Mouse (Mus musculus) limb, embryonic 14.5 days (tissue): Measurements from ENCODE around the gene Cox6a1. TPM values are rescaled to one million over a fixed set of nuclear protein-coding genes. Genes with fewer than 3 reads are reported as not detected.
A peak's percentile ranks its signal among the peaks of the same experiment; 100 is the strongest.

Source experiments
- ATAC-seq: fragments of 200-750 bp; cut with Nextera tagmentation; 2 replicates; pipeline ENCODE4 v1.8.0; 2017; ENCODE audit warnings: low read depth, moderate number of reproducible peaks, moderate TSS enrichment; ENCODE audit not compliant: low FRiP score
- DNase-seq: peaks from one replicate; pipeline ENCODE4 v3.0.0-alpha.2; 2015; ENCODE audit warnings: low spot score
- H3K27ac ChIP-seq: fragments of 300-500 bp; sonication (generic); replicated peaks from 2 replicates; pipeline ENCODE4 v1.5.1; 2014; ENCODE audit warnings: low read depth, mild to moderate bottlenecking, low read length, moderate library complexity, mixed read lengths
- H3K27me3 ChIP-seq: fragments of 300-500 bp; sonication (generic); 2 replicates; pipeline ENCODE4 v1.6.1; 2014; ENCODE audit warnings: low read length, mixed read lengths; ENCODE audit not compliant: control insufficient read depth, insufficient read depth
- H3K36me3 ChIP-seq: fragments of 300-500 bp; sonication (generic); 2 replicates; pipeline ENCODE4 v1.6.1; 2014; ENCODE audit warnings: mild to moderate bottlenecking, low read length, moderate library complexity, mixed read lengths; ENCODE audit not compliant: control insufficient read depth, insufficient read depth
- H3K4me1 ChIP-seq: fragments of 300-500 bp; sonication (generic); 2 replicates; pipeline ENCODE4 v1.6.1; 2014; ENCODE audit warnings: antibody characterized with exemption, low read length, mixed read lengths; ENCODE audit not compliant: control insufficient read depth, insufficient read depth
- H3K4me2 ChIP-seq: fragments of 300-500 bp; sonication (generic); replicated peaks from 2 replicates; pipeline ENCODE4 v1.6.1; 2014; ENCODE audit warnings: low read depth, mild to moderate bottlenecking, low read length, moderate library complexity; ENCODE audit not compliant: severe bottlenecking
- H3K4me3 ChIP-seq: fragments of 300-500 bp; sonication (generic); replicated peaks from 2 replicates; pipeline ENCODE4 v1.5.1; 2014; ENCODE audit warnings: low read length
- H3K9ac ChIP-seq: fragments of 300-500 bp; sonication (generic); 2 replicates; pipeline ENCODE4 v1.6.1; 2014; ENCODE audit warnings: mild to moderate bottlenecking, low read depth, low read length, moderate library complexity; ENCODE audit not compliant: severe bottlenecking
- H3K9me3 ChIP-seq: fragments of 300-500 bp; sonication (generic); 2 replicates; pipeline ENCODE4 v1.6.1; 2016; ENCODE audit warnings: low read length; ENCODE audit not compliant: control insufficient read depth
- POLR2A ChIP-seq: fragments of 200-500 bp; IDR thresholded peaks from 2 replicates; pipeline ENCODE4 v1.8.0; 2012; ENCODE audit warnings: inconsistent platforms, mild to moderate bottlenecking, moderate library complexity, borderline replicate concordance; ENCODE audit not compliant: insufficient read depth, insufficient read length; ENCODE audit errors: extremely low read depth
- WGBS: fragments of 180-500 bp; shearing (Covaris S2); extraction: QIAGEN DNeasy Blood & Tissue Kit; methylation state at CpG from one replicate; pipeline ENCODE4 v1.1.7; 2014; 5-methylcytosine and 5-hydroxymethylcytosine counted together
- polyA plus RNA-seq, 2 experiments: library from polyadenylated mRNA; depleted of rRNA in 1 of 2; stranded (reverse) in 1 of 2; unstranded in 1 of 2; fragments of >200 nt; fragmentation: Nextera tagmentation in 1 of 2; extraction: Ambion mirVana in 1 of 2; gene quantifications; 2 replicates each; pipeline versions ENCODE4 v1.2.1 to v1.2.3; 2012 to 2014

Cox6a1 gene
- polyA plus RNA-seq (2012; rRNA removed) (902 and 1,086 TPM in 2 replicates), polyA plus RNA-seq (2014; fragmentation: Nextera tagmentation; extraction: Ambion mirVana) (766 and 836 TPM in 2 replicates)

GRCm38 (mm10) chr5:115348546-115349224 is at the start of gene Cox6a1:
Gene Cox6a1 (minus strand): TSS chr5:115348981.
- Histone ChIP-seq H3K4me1 (peaks cover 8% of the 10 kb centered on the region; the same call in 1 of the 2 replicates), H3K9ac (peak within 1 kb of the TSS; percentile 75), H3K4me3 (peak within 1 kb of the TSS; percentile 88), H3K4me2 (peak within 1 kb of the TSS; percentile 93), H3K9me3 (no peaks in the 10 kb centered on the region), H3K27ac (peak within 1 kb of the TSS; percentile 45; the same call in 1 of the 2 replicates), H3K27me3 (no peaks in the 10 kb centered on the region), H3K36me3 (peaks cover 26% of the 10 kb centered on the region)
- WGBS: under 1% methylated on average over 54 of the region's 74 CpGs
- DNase-seq (peak; percentile 99), ATAC-seq (peak; percentile 94)
- TF ChIP-seq POLR2A: peak; percentile 71; the same call in 1 of the 2 replicates

GRCm38 (mm10) chr5:115397839-115398780 is 49.3 kb upstream of the Cox6a1 start:
- Histone ChIP-seq H3K27ac (no peak overlapping the region), H3K9ac (peak overlapping the region; percentile 74), H3K4me1 (peaks cover 8% of the 10 kb centered on the region; the same call in 1 of the 2 replicates), H3K4me2 (peak overlapping the region; percentile 85), H3K4me3 (peak overlapping the region; percentile 36), H3K9me3 (no peaks in the 10 kb centered on the region), H3K27me3 (no peaks in the 10 kb centered on the region), H3K36me3 (no peaks in the 10 kb centered on the region)
- ATAC-seq (peak; percentile 56), DNase-seq (no peak)
- TF ChIP-seq POLR2A: 0 out of 2 replicates have a peak, but pooled peaks have one; percentile 52
- 3% methylated on average over 48 of the region's 48 CpGs for WGBS

DNA sequence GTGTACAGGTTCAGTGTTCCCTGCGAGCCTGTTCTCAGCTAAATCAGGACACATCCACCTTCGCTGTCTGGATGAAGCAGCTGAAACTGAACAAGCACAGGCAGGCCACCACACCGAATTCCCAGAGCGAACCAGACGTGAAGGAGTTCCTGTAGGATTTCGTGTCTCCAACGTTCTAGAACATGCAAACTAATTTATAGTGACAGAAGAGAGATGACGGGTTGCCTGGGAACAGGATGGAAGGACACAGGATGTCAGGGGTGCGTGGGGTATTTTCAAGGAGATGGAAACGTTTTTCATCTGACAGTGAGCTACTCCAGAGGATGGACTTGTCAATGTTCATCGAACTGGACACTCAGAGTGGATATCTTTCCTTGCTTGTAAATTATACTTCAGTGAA is 47.9 kb upstream of the Cox6a1 start:
- no peak for DNase-seq
- peaks cover 8% of the 10 kb centered on the region; the same call in 1 of the 2 replicates for H3K4me1 ChIP-seq
- no peak for ATAC-seq
- H3K36me3 ChIP-seq: no peaks in the 10 kb centered on the region
- WGBS: 59% methylated on average over 11 of the region's 11 CpGs
- no peak overlapping the region for H3K9ac ChIP-seq
- H3K9me3 ChIP-seq: no peaks in the 10 kb centered on the region
- TF ChIP-seq POLR2A: no peak
- no peak overlapping the region for H3K27ac ChIP-seq
- no peaks in the 10 kb centered on the region for H3K27me3 ChIP-seq
- no peak overlapping the region for H3K4me2 ChIP-seq
- H3K4me3 ChIP-seq: no peak overlapping the region

DNA sequence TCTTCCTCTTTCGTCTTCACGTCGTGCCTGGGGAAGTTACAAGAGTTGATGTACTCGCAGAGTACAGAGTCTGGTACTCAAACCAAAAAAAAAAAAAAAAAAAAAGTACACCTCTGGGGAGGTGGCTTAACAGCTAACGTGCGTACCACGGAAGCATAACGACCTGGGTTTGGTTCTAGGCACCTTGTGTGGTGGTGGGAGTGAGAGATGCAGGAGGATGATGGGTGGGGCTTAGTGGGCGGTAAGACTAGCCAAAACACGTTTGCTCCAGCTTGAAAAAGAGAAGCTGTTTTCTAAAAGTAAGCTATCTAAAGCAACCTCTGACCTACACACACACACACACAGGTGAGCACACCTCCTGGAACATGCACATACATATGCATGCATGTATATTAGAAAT is 46.1 kb upstream of the Cox6a1 start:
- no peak for TF ChIP-seq POLR2A
- H3K9me3 ChIP-seq: no peaks in the 10 kb centered on the region
- H3K27ac ChIP-seq: no peak overlapping the region
- peaks cover 8% of the 10 kb centered on the region; the same call in 1 of the 2 replicates for H3K4me1 ChIP-seq
- H3K4me2 ChIP-seq: no peak overlapping the region
- H3K9ac ChIP-seq: no peak overlapping the region
- ATAC-seq (no peak), DNase-seq (no peak)
- no peaks in the 10 kb centered on the region for H3K36me3 ChIP-seq
- H3K27me3 ChIP-seq: no peaks in the 10 kb centered on the region
- 16% methylated on average over 10 of the region's 10 CpGs for WGBS
- H3K4me3 ChIP-seq: no peak overlapping the region

DNA sequence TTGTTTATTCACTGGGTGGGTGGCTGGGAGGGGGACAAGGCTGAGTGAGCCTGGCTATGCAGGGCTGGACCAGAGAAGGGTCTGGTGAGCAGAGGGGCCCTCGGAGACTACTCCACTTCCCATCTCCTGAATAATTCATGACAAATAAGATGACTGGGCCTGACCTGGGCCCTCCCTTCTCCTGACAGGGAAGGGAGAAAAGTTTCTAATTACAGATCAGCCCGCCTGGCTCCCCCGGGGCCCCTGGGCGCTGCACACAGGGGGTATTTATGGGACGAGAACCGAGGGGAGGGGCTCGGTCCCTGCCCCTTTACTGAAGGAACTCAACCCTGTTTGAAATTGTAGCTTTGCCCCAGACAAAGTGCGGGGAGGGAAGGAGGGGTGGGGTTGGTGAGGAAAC is 45.4 kb upstream of the Cox6a1 start:
- TF ChIP-seq POLR2A: no peak
- Histone ChIP-seq H3K4me3 (no peak overlapping the region), H3K27me3 (no peaks in the 10 kb centered on the region), H3K4me1 (peaks cover 8% of the 10 kb centered on the region; the same call in 1 of the 2 replicates), H3K4me2 (no peak overlapping the region), H3K27ac (no peak overlapping the region), H3K36me3 (no peaks in the 10 kb centered on the region), H3K9ac (no peak overlapping the region), H3K9me3 (no peaks in the 10 kb centered on the region)
- ATAC-seq (no peak), DNase-seq (no peak)
- WGBS: 5% methylated on average over 8 of the region's 8 CpGs
